Mouse (Mus musculus) liver, adult 10 weeks (tissue): ENCODE data around the gene Plppr5. TPM values are rescaled to one million over a fixed set of nuclear protein-coding genes. Genes with fewer than 3 reads are reported as not detected.

Experiments used
- polyA plus RNA-seq: library from polyadenylated mRNA; stranded (reverse); fragments of 350-450 nt; fragmentation: Illumina TruSeq; extraction: RNeasy Lipid Tissue Mini Kit (QIAGEN cat#74804); gene quantifications from one replicate; pipeline ENCODE4 v1.2.3, GENCODE M21; 2014; ENCODE audit warnings: low read depth, low replicate concordance

Plppr5 gene
- 0.61 TPM for polyA plus RNA-seq

DNA sequence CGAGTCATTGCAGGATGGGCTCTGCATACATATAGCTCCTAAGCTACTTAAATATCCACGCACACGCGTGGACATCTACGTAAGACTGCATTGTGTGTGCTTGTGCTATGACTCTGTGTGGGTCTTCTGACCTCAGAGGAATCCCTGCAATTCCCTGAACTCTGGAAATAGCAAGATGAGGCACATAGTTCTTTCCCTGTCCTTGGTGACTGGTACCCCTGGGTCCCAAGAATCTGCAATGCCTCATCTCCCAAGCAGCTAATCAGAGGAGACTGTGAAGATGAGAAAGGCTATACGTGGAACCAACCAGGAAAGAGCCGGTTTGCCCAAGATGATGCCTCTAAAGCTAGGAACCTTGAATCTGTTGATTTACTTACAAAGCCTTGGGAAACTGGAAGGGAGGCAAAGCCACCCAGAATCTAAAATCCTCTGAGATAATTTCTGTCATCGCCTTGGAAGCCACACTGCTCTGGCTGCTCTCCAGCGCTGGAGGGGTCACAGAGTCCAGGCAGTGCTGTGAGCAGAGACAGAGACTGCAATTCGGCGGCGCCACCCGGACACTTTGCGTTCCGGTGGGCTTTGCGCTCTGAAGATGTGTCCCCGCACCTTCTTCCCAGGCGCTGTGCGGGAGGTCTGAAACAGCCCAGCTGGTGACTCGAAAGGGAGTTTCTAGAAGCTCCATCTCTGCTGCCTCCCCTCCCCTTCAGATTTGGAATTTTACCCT lies at the start of gene Plppr5:
TSS of gene Plppr5 (plus strand) at position 308 of the 724 bp plus-strand sequence.

Other genes with a start within 250 kb of the Plppr5 start
- not detected for gene Plppr4, start 214.0 kb upstream of the Plppr5 start, polyA plus RNA-seq